Mouse (Mus musculus): ENCODE data around the gene Nptx2.

DNA sequence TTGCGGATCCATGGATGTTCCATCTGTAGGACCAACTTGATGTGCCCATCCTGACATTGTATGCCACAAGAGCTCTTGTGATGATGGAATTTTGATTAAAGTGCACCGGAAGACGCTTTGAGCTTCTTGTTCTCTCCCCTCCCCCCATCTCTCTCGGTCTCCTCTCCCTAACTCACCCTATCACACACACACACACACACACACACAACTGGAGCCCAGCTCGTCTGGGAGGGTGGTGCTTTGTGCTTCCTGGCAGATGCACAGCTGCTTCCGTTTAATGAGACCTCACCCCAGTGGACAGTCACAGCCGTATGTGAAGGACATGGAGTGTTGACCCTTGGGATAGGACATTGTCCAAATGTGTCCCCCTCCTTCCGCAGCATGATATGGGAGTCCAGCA, 11.7 kb downstream of the Nptx2 start:
- TF ChIP-seq POLR2A (IDR thresholded peaks at IDR 0.05; ENCODE audit: borderline replicate concordance, insufficient read depth, low read length) = no peak
- no peak for TF ChIP-seq CTCF (IDR thresholded peaks at IDR 0.05; ENCODE audit: borderline replicate concordance, insufficient read depth, low read depth, low read length)
